Mouse (Mus musculus): ENCODE measurements around the gene Eln. TPM values are rescaled to one million over a fixed set of nuclear protein-coding genes. Genes with fewer than 3 reads are reported as not detected.

Eln gene
- 1.3 TPM in 2 replicates for polyA plus RNA-seq (2016; fragmentation: Nextera tagmentation; extraction: Ambion mirVana)

DNA sequence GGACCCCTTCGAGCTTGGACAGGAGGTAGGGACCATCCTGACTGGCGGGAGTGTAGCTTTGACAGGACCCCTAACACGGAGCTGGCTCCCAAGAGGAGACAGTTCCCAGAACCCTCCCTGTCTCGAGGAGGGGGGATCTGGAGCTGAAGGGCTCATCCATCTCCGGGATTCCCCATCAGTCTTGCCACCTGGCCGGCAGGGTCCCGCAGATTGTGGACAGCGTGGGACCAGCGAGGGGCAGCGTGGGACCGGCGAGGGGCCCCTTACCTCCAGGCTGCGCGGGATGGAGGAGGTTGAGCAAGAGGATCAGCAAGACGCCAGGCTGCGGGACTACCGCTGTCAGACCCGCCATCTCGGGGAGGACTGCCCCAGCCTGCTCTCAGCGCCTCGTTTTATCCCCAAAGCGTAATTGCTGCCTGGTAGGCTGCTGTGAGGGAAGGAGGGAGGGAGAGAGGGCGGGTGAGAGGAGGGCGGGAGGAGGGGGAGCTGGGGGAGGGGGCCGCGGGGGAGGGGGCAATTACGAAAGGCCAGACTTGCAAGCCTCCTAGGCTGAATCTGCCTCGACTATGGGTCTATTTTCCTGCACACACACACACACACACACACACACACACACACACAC lies at the start of gene Eln:
Eln (minus strand) TSS at position 434 of the 622 bp plus-strand sequence.
- Histone ChIP-seq H3K36me3 (replicated peaks) (no peaks in the 10 kb centered on the region), H3K27ac (peak within 1 kb of the TSS; percentile 81), H3K4me3 (peak within 1 kb of the TSS; percentile 57), H3K4me1 (peaks cover 32% of the 10 kb centered on the region), H3K9me3 (no peaks in the 10 kb centered on the region), H3K27me3 (ENCODE audit: poor library complexity, severe bottlenecking) (peaks cover 72% of the 10 kb centered on the region)
- WGBS = 3% methylated on average over 21 of the region's 28 CpGs
- DNase-seq (ENCODE audit: extremely low spot score, low spot score) = peak; percentile 41

DNA sequence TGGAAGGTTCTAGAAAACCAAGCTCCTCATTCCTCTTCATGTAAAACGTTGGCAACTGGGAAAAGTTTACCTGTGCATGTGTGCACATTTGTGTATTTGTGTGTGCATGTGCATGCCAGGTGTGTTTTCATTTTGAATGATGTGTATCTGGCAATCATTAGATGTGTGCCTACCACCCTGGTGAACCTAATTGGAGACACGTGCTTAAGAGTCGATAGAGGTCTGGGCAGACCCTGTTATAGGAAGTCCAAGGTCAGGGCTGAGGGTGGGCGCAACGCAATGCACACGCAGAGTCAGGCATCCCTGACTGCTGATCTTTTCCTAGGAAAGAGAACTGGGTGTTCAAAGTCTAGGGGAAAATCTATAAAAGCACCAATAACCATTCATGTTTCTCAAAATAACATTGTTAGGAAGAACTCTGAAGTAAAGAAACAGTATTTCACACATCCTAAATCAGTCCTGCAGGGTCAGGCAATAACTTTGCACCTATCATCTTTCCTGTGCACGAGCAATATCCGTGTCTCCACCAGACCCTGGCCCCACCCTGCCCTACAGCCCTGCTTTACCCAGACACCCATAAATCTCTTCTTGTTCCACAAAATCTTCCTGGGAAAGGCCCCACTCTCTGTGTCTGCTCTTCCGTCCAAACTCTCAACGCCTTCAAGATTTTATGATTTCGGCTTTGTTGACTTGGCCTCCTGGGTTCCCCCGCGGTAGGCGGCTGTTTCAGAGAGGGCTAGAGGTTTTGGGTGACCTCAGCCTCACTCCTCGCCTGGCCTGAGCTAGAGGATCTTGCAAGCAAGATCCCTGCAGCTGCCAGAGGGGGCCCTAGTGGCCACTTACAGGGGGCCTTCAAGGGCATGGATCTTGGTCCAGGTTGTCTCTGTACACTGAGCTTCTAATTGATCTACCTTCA lies 43.2 kb upstream of the Eln start:
- WGBS = 83% methylated on average over 15 of the region's 15 CpGs
- Histone ChIP-seq H3K36me3 (replicated peaks) (no peaks in the 10 kb centered on the region), H3K4me1 (peaks cover 9% of the 10 kb centered on the region), H3K9me3 (peaks cover 12% of the 10 kb centered on the region; the same call in 1 of the 2 replicates), H3K27ac (no peak overlapping the region), H3K4me3 (no peak overlapping the region), H3K27me3 (ENCODE audit: poor library complexity, severe bottlenecking) (peaks cover 16% of the 10 kb centered on the region; the same call in 1 of the 2 replicates)
- no peak for DNase-seq (ENCODE audit: extremely low spot score, low spot score)

DNA sequence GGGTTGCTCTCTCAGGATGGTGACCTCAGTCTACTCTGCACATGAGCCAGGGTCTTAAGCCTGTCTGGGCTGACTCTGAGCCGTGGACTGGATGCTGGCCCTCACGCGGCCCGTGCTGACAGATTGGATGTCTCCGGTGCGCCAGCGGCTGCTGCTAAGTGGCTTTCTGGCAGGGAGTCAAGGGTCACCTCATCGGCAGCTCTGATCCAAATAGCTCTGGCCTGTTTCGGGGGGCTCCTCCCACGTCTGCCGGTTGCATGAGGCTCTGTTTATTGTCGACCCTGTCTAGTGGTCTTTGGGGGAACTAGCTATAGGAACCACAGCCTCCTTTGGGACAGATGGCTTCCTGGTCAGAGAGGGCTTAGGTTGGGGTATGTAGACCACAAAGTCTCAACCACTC lies 41.1 kb upstream of the Eln start:
- 80% methylated on average over 12 of the region's 12 CpGs for WGBS
- Histone ChIP-seq H3K9me3 (peaks cover 12% of the 10 kb centered on the region; the same call in 1 of the 2 replicates), H3K27me3 (ENCODE audit: poor library complexity, severe bottlenecking) (peaks cover 16% of the 10 kb centered on the region; the same call in 1 of the 2 replicates), H3K27ac (no peak overlapping the region), H3K4me1 (peaks cover 14% of the 10 kb centered on the region), H3K4me3 (no peak overlapping the region), H3K36me3 (replicated peaks) (no peaks in the 10 kb centered on the region)
- DNase-seq (ENCODE audit: extremely low spot score, low spot score) = no peak

DNA sequence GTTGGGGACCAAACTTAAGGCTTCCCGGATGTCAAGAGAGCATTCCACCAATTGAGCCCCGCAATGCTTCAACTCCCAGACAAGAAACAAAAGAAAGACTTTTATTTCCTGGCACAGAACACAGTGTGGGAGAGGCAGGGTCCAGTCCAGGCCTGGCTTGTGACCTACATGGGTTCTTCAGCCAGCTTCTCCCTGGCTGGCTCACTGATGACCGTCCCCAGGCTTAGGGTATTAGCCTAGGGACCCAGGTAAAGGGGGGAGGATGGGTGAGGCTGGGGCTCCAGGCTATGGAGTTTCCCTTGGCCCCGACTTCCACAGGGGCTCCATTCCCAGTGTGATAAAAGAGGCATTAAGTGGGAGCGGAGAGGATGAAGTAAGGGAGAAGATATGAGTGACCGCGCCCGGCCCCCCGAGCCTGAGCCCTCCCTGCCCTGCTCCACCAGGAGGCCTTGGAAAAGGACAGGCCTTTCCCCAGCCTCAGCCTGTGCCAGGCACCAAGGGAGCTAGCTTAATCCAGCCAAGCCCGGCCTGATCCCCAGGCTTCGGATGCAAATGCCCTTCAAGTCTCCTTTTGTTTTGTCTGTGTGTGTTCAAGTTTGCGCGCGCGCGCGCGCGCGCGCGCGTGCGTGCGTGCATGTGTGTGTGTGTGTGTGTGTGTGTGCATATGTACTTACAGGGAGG lies 38.7 kb upstream of the Eln start:
- WGBS = 27% methylated on average over 25 of the region's 25 CpGs
- H3K36me3 ChIP-seq (replicated peaks) = no peaks in the 10 kb centered on the region
- H3K27ac ChIP-seq = peak overlapping the region; percentile 78
- DNase-seq (ENCODE audit: extremely low spot score, low spot score) = peak; percentile 26
- H3K4me3 ChIP-seq = no peak overlapping the region
- no peaks in the 10 kb centered on the region; the same call in 1 of the 2 replicates for H3K9me3 ChIP-seq
- peaks cover 16% of the 10 kb centered on the region; the same call in 1 of the 2 replicates for H3K27me3 ChIP-seq (ENCODE audit: poor library complexity, severe bottlenecking)
- peaks cover 14% of the 10 kb centered on the region for H3K4me1 ChIP-seq

DNA sequence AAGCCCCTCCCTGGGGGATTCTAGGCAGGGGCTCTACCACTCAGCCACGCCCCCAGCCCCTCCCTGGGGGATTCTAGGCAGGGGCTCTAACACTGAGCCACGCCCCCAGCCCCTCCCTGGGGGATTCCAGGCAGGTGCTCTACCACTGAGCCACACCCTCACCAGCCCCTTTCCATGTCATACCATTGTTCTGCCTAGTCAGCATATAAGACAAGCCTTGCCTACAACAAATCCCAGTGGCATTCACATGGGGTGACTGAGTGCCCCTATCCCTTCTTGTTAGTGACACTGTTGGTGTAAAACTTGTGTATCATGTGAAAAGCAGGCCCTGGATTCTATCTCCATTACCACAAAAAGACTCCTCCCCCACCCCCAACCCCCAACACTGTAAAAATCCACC lies 36.7 kb upstream of the Eln start:
- no peaks in the 10 kb centered on the region for H3K36me3 ChIP-seq (replicated peaks)
- H3K4me1 ChIP-seq = peaks cover 14% of the 10 kb centered on the region
- H3K4me3 ChIP-seq = no peak overlapping the region
- WGBS = 74% methylated on average over 2 of the region's 2 CpGs
- no peak for DNase-seq (ENCODE audit: extremely low spot score, low spot score)
- no peak overlapping the region for H3K27ac ChIP-seq
- H3K9me3 ChIP-seq = no peaks in the 10 kb centered on the region
- H3K27me3 ChIP-seq (ENCODE audit: poor library complexity, severe bottlenecking) = peaks cover 16% of the 10 kb centered on the region; the same call in 1 of the 2 replicates

DNA sequence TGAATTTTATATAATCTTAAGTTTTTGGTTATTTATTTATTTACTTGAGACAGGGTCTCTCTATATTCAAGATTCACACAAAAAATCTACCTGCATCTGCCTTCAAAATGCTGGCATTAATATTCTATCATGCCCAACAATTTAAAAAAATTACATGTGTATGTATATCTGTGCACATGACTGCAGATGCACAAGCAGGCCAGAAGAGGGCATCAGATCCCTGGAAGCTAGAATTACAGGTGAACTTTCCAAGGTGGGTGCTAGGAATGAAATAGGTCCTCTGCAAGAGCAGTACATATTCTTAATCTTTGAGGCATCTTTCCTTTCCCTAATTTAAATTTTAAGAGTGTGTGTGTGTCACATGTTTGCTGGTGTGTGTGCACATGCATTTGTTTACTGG lies 33.8 kb upstream of the Eln start:
- Histone ChIP-seq H3K27ac (no peak overlapping the region), H3K4me3 (no peak overlapping the region), H3K9me3 (no peaks in the 10 kb centered on the region), H3K4me1 (peaks cover 9% of the 10 kb centered on the region), H3K27me3 (ENCODE audit: poor library complexity, severe bottlenecking) (peaks cover 6% of the 10 kb centered on the region; the same call in 1 of the 2 replicates), H3K36me3 (replicated peaks) (no peaks in the 10 kb centered on the region)
- DNase-seq (ENCODE audit: extremely low spot score, low spot score) = no peak

DNA sequence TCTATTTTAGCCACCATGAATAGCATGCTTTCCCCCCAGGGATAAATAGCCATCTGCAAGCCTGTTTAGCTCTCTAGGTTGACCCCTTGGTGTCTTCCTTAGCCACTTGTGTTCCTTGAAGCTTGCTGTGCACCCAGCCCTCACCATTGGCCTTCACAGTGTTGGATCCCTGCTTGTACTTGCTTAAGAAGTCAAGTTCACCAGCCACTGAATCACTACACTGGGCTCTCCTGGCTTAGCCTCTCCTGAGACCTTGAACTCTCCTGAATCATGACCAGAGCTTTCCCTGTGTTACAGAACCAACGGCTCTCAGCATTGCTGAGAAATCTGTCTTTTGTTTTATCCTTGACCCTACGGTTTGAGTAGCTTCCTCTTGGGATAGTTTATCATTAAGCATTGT lies 33.0 kb upstream of the Eln start:
- H3K9me3 ChIP-seq = no peaks in the 10 kb centered on the region
- WGBS = 86% methylated on average over 2 of the region's 2 CpGs
- H3K36me3 ChIP-seq (replicated peaks) = no peaks in the 10 kb centered on the region
- no peak for DNase-seq (ENCODE audit: extremely low spot score, low spot score)
- H3K4me3 ChIP-seq = no peak overlapping the region
- no peak overlapping the region for H3K27ac ChIP-seq
- H3K27me3 ChIP-seq (ENCODE audit: poor library complexity, severe bottlenecking) = no peaks in the 10 kb centered on the region
- H3K4me1 ChIP-seq = 0 out of 2 replicates have a peak, but pooled peaks cover 5% of the 10 kb centered on the region

DNA sequence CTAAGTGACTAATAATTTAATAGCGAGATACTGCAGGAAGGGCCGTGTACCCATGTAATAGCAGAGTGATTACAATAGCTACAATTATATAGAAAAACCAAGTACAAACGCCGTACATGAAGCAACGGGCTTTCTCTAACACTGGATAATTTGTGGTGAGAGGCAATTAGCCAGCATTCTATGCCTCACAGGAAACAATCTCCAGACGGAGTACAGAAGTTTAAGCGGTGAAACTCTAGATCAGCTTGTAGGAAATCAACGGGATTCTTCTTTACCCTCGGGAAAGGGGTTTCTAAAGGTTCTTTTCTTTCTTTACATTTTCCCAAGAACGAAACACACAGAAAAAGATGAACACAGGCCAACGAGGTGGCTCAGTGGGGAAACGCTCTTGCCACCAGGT lies 29.4 kb upstream of the Eln start:
- no peaks in the 10 kb centered on the region for H3K36me3 ChIP-seq (replicated peaks)
- no peaks in the 10 kb centered on the region for H3K27me3 ChIP-seq (ENCODE audit: poor library complexity, severe bottlenecking)
- no peaks in the 10 kb centered on the region for H3K9me3 ChIP-seq
- H3K27ac ChIP-seq = no peak overlapping the region
- no peak for DNase-seq (ENCODE audit: extremely low spot score, low spot score)
- no peak overlapping the region for H3K4me3 ChIP-seq
- H3K4me1 ChIP-seq = no peaks in the 10 kb centered on the region
- WGBS = 85% methylated on average over 12 of the region's 12 CpGs

DNA sequence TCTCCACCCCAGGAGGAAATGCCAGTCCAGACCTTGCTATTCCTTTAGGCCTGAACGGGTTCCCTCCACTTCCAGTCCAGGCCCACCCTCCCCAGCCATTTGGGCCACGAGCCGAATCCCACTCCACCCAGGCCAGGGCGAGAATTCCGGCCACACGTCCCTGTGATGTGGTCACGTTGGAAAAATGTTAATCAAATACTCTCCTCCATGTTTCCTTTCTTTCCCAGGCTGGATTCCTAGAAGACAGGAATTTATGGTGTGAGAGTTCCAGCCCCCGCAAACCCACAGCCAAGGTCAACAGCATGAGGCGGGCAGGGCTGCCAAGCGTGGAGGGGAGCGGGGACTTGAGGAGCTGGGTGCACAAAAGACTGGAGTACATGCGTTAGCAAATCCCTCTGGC lies 25.4 kb upstream of the Eln start:
- no peak for DNase-seq (ENCODE audit: extremely low spot score, low spot score)
- 92% methylated on average over 12 of the region's 12 CpGs for WGBS
- no peak overlapping the region for H3K4me3 ChIP-seq

DNA sequence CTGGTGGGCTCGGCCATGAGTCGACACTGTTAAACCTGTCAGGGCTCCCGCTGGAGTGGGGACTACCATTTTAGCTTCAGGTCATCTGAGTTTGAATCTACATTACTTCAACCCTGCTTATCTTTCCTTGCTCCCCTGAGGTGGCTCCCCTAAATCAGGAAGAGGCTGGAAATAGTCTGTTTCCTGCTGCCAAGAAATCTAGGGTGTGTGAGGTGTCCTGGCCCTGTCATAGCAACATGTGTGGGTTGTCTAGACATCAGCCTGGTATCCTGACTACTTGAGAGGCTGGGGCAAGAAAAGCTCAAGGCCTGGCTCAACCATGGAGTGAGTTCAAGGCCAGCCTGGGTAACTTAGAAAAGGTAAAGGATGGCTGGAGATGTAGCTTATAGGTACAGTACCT lies 24.6 kb upstream of the Eln start:
- 93% methylated on average over 3 of the region's 3 CpGs for WGBS
- H3K36me3 ChIP-seq (replicated peaks) = no peaks in the 10 kb centered on the region
- H3K27me3 ChIP-seq (ENCODE audit: poor library complexity, severe bottlenecking) = no peaks in the 10 kb centered on the region
- no peak for DNase-seq (ENCODE audit: extremely low spot score, low spot score)
- H3K4me1 ChIP-seq = no peaks in the 10 kb centered on the region
- no peak overlapping the region for H3K27ac ChIP-seq
- H3K9me3 ChIP-seq = no peaks in the 10 kb centered on the region
- no peak overlapping the region for H3K4me3 ChIP-seq

More for the DNA sequence above, 25.4 kb upstream of the Eln start:
- Histone ChIP-seq H3K27me3 (ENCODE audit: poor library complexity, severe bottlenecking) (no peaks in the 10 kb centered on the region), H3K4me1 (no peaks in the 10 kb centered on the region), H3K9me3 (no peaks in the 10 kb centered on the region), H3K36me3 (replicated peaks) (no peaks in the 10 kb centered on the region), H3K27ac (no peak overlapping the region)

DNA sequence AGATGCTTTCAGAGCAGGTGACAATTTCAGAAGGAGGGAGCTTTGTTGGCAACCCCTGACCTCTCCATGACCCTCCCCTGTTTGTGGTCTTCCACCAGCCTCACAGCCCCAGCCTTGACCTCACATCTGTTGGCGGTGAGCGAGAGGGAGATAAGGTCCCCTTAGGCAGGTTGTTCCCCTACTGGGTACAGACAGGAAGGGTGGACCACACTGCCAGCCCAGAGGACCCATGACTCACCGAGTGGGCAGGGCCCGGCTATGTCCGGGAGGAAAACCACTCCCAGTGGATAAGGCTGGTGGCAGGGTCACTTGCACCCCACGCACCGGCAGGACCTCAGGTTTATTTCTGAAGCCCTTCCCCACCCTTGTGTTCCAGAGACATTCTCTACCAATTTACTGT lies 22.1 kb upstream of the Eln start:
- H3K4me3 ChIP-seq = no peak overlapping the region
- H3K27me3 ChIP-seq (ENCODE audit: poor library complexity, severe bottlenecking) = no peaks in the 10 kb centered on the region
- no peaks in the 10 kb centered on the region for H3K9me3 ChIP-seq
- no peak overlapping the region for H3K27ac ChIP-seq
- no peak for DNase-seq (ENCODE audit: extremely low spot score, low spot score)
- 94% methylated on average over 7 of the region's 7 CpGs for WGBS
- no peaks in the 10 kb centered on the region for H3K36me3 ChIP-seq (replicated peaks)
- H3K4me1 ChIP-seq = no peaks in the 10 kb centered on the region

DNA sequence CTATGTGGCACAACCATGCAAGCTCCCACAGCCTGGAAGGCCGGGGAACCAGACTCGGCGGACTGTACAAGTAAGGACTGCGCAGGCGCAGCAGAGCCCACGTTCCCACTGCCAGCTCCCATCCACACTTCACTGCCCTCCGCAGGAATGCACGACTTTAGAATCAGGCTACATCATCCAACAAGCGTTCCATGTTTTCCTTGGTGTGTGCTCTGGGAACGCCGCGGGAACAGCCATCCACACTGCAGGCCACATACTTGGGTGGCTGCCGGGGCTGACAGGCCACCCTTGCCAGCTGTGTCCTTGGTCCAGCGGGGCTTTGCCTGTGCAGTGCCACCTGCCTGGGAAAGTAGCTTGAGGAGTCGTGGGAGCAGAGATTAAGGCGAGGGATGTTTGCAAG lies 18.3 kb upstream of the Eln start:
- 86% methylated on average over 16 of the region's 16 CpGs for WGBS
- Histone ChIP-seq H3K4me3 (no peak overlapping the region), H3K36me3 (replicated peaks) (no peaks in the 10 kb centered on the region), H3K9me3 (no peaks in the 10 kb centered on the region), H3K27ac (no peak overlapping the region), H3K27me3 (ENCODE audit: poor library complexity, severe bottlenecking) (no peaks in the 10 kb centered on the region), H3K4me1 (no peaks in the 10 kb centered on the region)
- no peak for DNase-seq (ENCODE audit: extremely low spot score, low spot score)
